Mouse (Mus musculus) heart, embryonic 15.5 days (tissue): ENCODE measurements around the gene Rbfox1. TPM values are rescaled to one million over a fixed set of nuclear protein-coding genes. Genes with fewer than 3 reads are reported as not detected.

ENCODE experiments used
- ATAC-seq: fragments of 200-750 bp; cut with Nextera tagmentation; replicated peaks from 2 replicates; pipeline ENCODE4 v1.8.0; 2017; ENCODE audit warnings: low read depth, moderate TSS enrichment; ENCODE audit not compliant: insufficient number of reproducible peaks, insufficient read depth, low FRiP score
- H3K27ac ChIP-seq: fragments of 300-500 bp; sonication (generic); 2 replicates; pipeline ENCODE4 v1.5.1; 2015; ENCODE audit warnings: mild to moderate bottlenecking, inconsistent platforms
- H3K27me3 ChIP-seq: fragments of 300-500 bp; sonication (generic); 2 replicates; pipeline ENCODE4 v1.6.1; 2015; ENCODE audit warnings: inconsistent platforms
- H3K36me3 ChIP-seq: fragments of 300-500 bp; sonication (generic); 2 replicates; pipeline ENCODE4 v1.6.1; 2015; ENCODE audit warnings: mild to moderate bottlenecking, inconsistent platforms
- H3K4me1 ChIP-seq: fragments of 300-500 bp; sonication (generic); replicated peaks from 2 replicates; pipeline ENCODE4 v1.6.1; 2015; ENCODE audit warnings: inconsistent platforms
- H3K4me2 ChIP-seq: fragments of 300-500 bp; sonication (generic); 2 replicates; pipeline ENCODE4 v1.6.1; 2015; ENCODE audit warnings: inconsistent platforms, mild to moderate bottlenecking, moderate library complexity
- H3K4me3 ChIP-seq: fragments of 300-500 bp; sonication (generic); 2 replicates; pipeline ENCODE4 v1.5.1; 2015; ENCODE audit warnings: mild to moderate bottlenecking, inconsistent platforms
- H3K9ac ChIP-seq: fragments of 300-500 bp; sonication (generic); 2 replicates; pipeline ENCODE4 v1.6.1; 2015; ENCODE audit warnings: mild to moderate bottlenecking, inconsistent platforms
- H3K9me3 ChIP-seq: fragments of 300-500 bp; sonication (generic); replicated peaks from 2 replicates; pipeline ENCODE4 v1.6.1; 2016; ENCODE audit warnings: inconsistent platforms
- WGBS: fragments of 180-500 bp; shearing (Covaris S2); methylation state at CpG from one replicate; pipeline ENCODE4 v1.1.7; 2015; ENCODE audit warnings: mixed read lengths; 5-methylcytosine and 5-hydroxymethylcytosine counted together
- polyA plus RNA-seq: library from polyadenylated mRNA; unstranded; fragments of >200 nt; fragmentation: Nextera tagmentation; extraction: Ambion mirVana; gene quantifications from 2 replicates; pipeline ENCODE4 v1.2.1, GENCODE M21; 2015

Gene Rbfox1
- polyA plus RNA-seq, 1 experiment from 2014 or later: 4.9 TPM

GRCm38 (mm10) chr16:7447718-7448649, 1562.8 kb downstream of the Rbfox1 start:
- no peak overlapping the region for H3K4me3 ChIP-seq
- H3K9me3 ChIP-seq: no peaks in the 10 kb centered on the region
- no peak overlapping the region for H3K4me2 ChIP-seq
- no peak overlapping the region for H3K27ac ChIP-seq
- H3K4me1 ChIP-seq: no peaks in the 10 kb centered on the region; the same call in 1 of the 2 replicates
- ATAC-seq: no peak
- no peak overlapping the region for H3K9ac ChIP-seq
- no peaks in the 10 kb centered on the region for H3K27me3 ChIP-seq
- H3K36me3 ChIP-seq: no peaks in the 10 kb centered on the region
- WGBS: 61% methylated on average over 8 of the region's 8 CpGs

DNA sequence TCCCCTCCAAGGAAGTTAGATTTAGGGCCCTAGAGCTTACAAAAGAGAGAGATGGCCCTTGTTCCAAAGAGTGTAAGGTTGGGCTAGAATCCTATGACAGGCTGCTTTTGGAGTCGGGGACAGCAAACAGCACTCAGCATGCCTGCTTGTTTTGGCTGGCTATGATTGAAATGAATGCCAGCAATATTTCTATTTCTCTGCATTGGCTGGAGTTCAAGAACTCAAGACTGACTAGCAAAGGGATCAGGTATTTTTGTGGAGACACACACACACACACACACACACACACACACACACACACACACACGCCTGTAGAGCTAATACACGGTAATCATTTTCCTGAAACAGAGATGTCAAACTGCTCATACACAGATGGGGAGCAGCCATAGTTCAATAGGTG, 1566.0 kb downstream of the Rbfox1 start:
- Histone ChIP-seq H3K9me3 (no peaks in the 10 kb centered on the region), H3K4me1 (no peaks in the 10 kb centered on the region; the same call in 1 of the 2 replicates), H3K27ac (no peak overlapping the region), H3K36me3 (no peaks in the 10 kb centered on the region), H3K27me3 (no peaks in the 10 kb centered on the region), H3K9ac (no peak overlapping the region), H3K4me2 (no peak overlapping the region), H3K4me3 (no peak overlapping the region)
- ATAC-seq: no peak
- 85% methylated on average over 3 of the region's 3 CpGs for WGBS

- no peaks in the 10 kb centered on the region for H3K9me3 ChIP-seq
- no peak overlapping the region for H3K4me3 ChIP-seq
- no peaks in the 10 kb centered on the region for H3K4me1 ChIP-seq
- no peak for ATAC-seq
- H3K27ac ChIP-seq: no peak overlapping the region
- H3K9ac ChIP-seq: no peak overlapping the region
- no peaks in the 10 kb centered on the region for H3K36me3 ChIP-seq
- no peaks in the 10 kb centered on the region for H3K27me3 ChIP-seq
- no peak overlapping the region for H3K4me2 ChIP-seq
- 76% methylated on average over 4 of the region's 4 CpGs for WGBS
Observed at GRCm38 (mm10) chr16:7457571-7457970, 1572.4 kb downstream of the Rbfox1 start.
